9 mouse cellular contexts compared by ENCODE assay signal in genomic region chr5:114052246-114052761, GRCm38 (mm10). TPM values are rescaled to one million over a fixed set of nuclear protein-coding genes. Genes with fewer than 3 reads are reported as not detected.
DNase-seq lines count a peak whose midpoint lies in the region; ATAC-seq and TF ChIP-seq lines count a peak whose summit lies in the region.
"Had no signal": no experiment of that assay in that cellular context is flagged by ENCODE, and none has a peak within 500 bp of the region (broad histone marks: within the 10 kb centered on the region; RNA-seq: fewer than 3 reads in every experiment).

No protein-coding gene starts in this region.

- no peaks in the 10 kb centered on the region for H3K9me3 ChIP-seq in midbrain, embryonic 10.5 days (replicated peaks)
- H3K9me3 ChIP-seq in midbrain, embryonic 15.5 days = no peaks in the 10 kb centered on the region
- H3K9me3 ChIP-seq in limb, embryonic 15.5 days = no peaks in the 10 kb centered on the region
- no peaks in the 10 kb centered on the region for H3K9me3 ChIP-seq in stomach, embryonic 15.5 days

- no peaks in the 10 kb centered on the region for H3K79me2 ChIP-seq in myocyte (ENCODE audit: control insufficient read depth, insufficient read depth)

- H3K4me2 ChIP-seq in midbrain, embryonic 15.5 days = no peak overlapping the region
- H3K4me2 ChIP-seq in limb, embryonic 15.5 days = peak overlapping the region; percentile 31; the same call in 1 of the 2 replicates
- H3K4me2 ChIP-seq in myocyte (ENCODE audit: low read depth) = peak overlapping the region; percentile 63
- H3K4me2 ChIP-seq in stomach, embryonic 15.5 days = peak overlapping the region; percentile 44

- TF ChIP-seq POLR2A in myocyte (IDR thresholded peaks at IDR 0.05; ENCODE audit: insufficient read length, low read depth) = no peak

- peak overlapping the region; percentile 22; the same call in 1 of the 2 replicates for H3K4me3 ChIP-seq in midbrain, embryonic 10.5 days
- no peak overlapping the region for H3K4me3 ChIP-seq in midbrain, embryonic 15.5 days
- 0 out of 2 replicates have a peak overlapping the region, but pooled peaks have one; percentile 9 for H3K4me3 ChIP-seq in limb, embryonic 15.5 days
- H3K4me3 ChIP-seq in myocyte = no peak overlapping the region
- H3K4me3 ChIP-seq in stomach, embryonic 15.5 days (replicated peaks) = peak overlapping the region; percentile 14; the same call in 1 of the 2 replicates
- H3K4me3 ChIP-seq: erythroblast, embryonic 14.5 days had no signal

- no peaks in the 10 kb centered on the region for H3K36me3 ChIP-seq in midbrain, embryonic 10.5 days
- peaks cover 11% of the 10 kb centered on the region; the same call in 1 of the 2 replicates for H3K36me3 ChIP-seq in midbrain, embryonic 15.5 days (replicated peaks)
- no peaks in the 10 kb centered on the region for H3K36me3 ChIP-seq in limb, embryonic 15.5 days
- no peaks in the 10 kb centered on the region for H3K36me3 ChIP-seq in myocyte (ENCODE audit: control insufficient read depth, insufficient read depth)
- no peaks in the 10 kb centered on the region for H3K36me3 ChIP-seq in stomach, embryonic 15.5 days

- intact Hi-C loops in gastrocnemius, postnatal 14 days (cut with DNase I; ENCODE audit: low total_unique reads) = no loop called here

- H3ac ChIP-seq in myocyte (ENCODE audit: control insufficient read depth, insufficient read length) = no peak overlapping the region

- DNase-seq in midbrain, embryonic 10.5 days (ENCODE audit: low spot score) = peak; percentile 77
- DNase-seq in cerebellum, adult 8-10 months = peak; percentile 58
- DNase-seq in gastrocnemius, postnatal 14 days = peak; percentile 78
- peak; percentile 67 for DNase-seq in induced T-regulatory cell, adult 2 months (ENCODE audit: low read depth)

- ATAC-seq in midbrain, embryonic 15.5 days (replicated peaks) = no peak
- 0 out of 2 replicates have a peak, but pooled peaks have one; percentile 57 for ATAC-seq in limb, embryonic 15.5 days (ENCODE audit: insufficient number of reproducible peaks, low FRiP score, low TSS enrichment, low read depth)
- peak; percentile 35; the same call in 1 of the 2 replicates for ATAC-seq in stomach, embryonic 15.5 days (ENCODE audit: insufficient read depth, low FRiP score, low read depth)

- no peaks in the 10 kb centered on the region for H3K27me3 ChIP-seq in midbrain, embryonic 10.5 days (ENCODE audit: low read depth, poor library complexity, severe bottlenecking)
- no peaks in the 10 kb centered on the region for H3K27me3 ChIP-seq in midbrain, embryonic 15.5 days (replicated peaks)
- no peaks in the 10 kb centered on the region for H3K27me3 ChIP-seq in limb, embryonic 15.5 days
- peaks cover 7% of the 10 kb centered on the region for H3K27me3 ChIP-seq in myocyte (ENCODE audit: control insufficient read depth, insufficient read depth, insufficient read length)
- no peaks in the 10 kb centered on the region for H3K27me3 ChIP-seq in stomach, embryonic 15.5 days (replicated peaks)

- peaks cover 14% of the 10 kb centered on the region for H3K4me1 ChIP-seq in midbrain, embryonic 10.5 days
- H3K4me1 ChIP-seq in midbrain, embryonic 15.5 days = no peaks in the 10 kb centered on the region
- H3K4me1 ChIP-seq in limb, embryonic 15.5 days = peaks cover 5% of the 10 kb centered on the region; the same call in 1 of the 2 replicates
- 0 out of 2 replicates have a peak, but pooled peaks cover 6% of the 10 kb centered on the region for H3K4me1 ChIP-seq in stomach, embryonic 15.5 days

- 35% methylated on average over 9 of the region's 9 CpGs for WGBS in midbrain, embryonic 10.5 days
- WGBS in midbrain, embryonic 15.5 days = 33% methylated on average over 9 of the region's 9 CpGs
- WGBS in limb, embryonic 15.5 days = 23% methylated on average over 9 of the region's 9 CpGs
- WGBS in stomach, embryonic 15.5 days = 25% methylated on average over 9 of the region's 9 CpGs

- H3K27ac ChIP-seq in midbrain, embryonic 10.5 days (replicated peaks) = peak overlapping the region; percentile 67
- H3K27ac ChIP-seq in midbrain, embryonic 15.5 days = no peak overlapping the region
- H3K27ac ChIP-seq in limb, embryonic 15.5 days = peak overlapping the region; percentile 80
- peak overlapping the region; percentile 26; the same call in 1 of the 2 replicates for H3K27ac ChIP-seq in stomach, embryonic 15.5 days

- H3K9ac ChIP-seq in midbrain, embryonic 15.5 days = no peak overlapping the region
- no peak overlapping the region for H3K9ac ChIP-seq in limb, embryonic 15.5 days
- H3K9ac ChIP-seq in stomach, embryonic 15.5 days = no peak overlapping the region

TF ChIP-seq in myocyte, 11 proteins besides CTCF, POLR2A, EP300 and RAD21:
- TF ChIP-seq TCF12 (IDR thresholded peaks at IDR 0.05; ENCODE audit: insufficient read depth, poor library complexity, severe bottlenecking) (no peak), MYOG (IDR thresholded peaks at IDR 0.05; ENCODE audit: control insufficient read depth in 1 of 3, insufficient read depth in 1 of 3, insufficient read length in 2 of 3, low read depth in 2 of 3) (peak in 1 of 3 experiments; percentile 17), MYOD1 (IDR thresholded peaks at IDR 0.05; ENCODE audit: control insufficient read depth in 1 of 3, insufficient read length in 2 of 3, low read depth in 2 of 3) (peak in 1 of 3 experiments; percentile 3), MAX (IDR thresholded peaks at IDR 0.05; ENCODE audit: low read depth) (no peak)

RNA-seq across cellular contexts. Expression of gene Usp30, which starts 13.0 kb away (rescaled TPM):
- polyA plus RNA-seq in midbrain, embryonic 10.5 days (2016; fragmentation: Nextera tagmentation; extraction: Ambion mirVana) = 13.0 and 15.6 TPM in 2 replicates
- 20.7 and 22.1 TPM in 2 replicates for polyA plus RNA-seq in midbrain, embryonic 15.5 days (2015; fragmentation: Nextera tagmentation; extraction: Ambion mirVana)
- total RNA-seq in gastrocnemius, postnatal 14 days (2021) = 1 to 10 TPM; 7.2 to 7.8 TPM
- polyA plus RNA-seq in limb, embryonic 15.5 days (2015; fragmentation: Nextera tagmentation; extraction: Ambion mirVana) = 11.8 and 11.9 TPM in 2 replicates
- 12.3 TPM for polyA plus RNA-seq in myocyte (2012; fragmentation: generic; extraction: Trizol)
- 8.3 and 11.4 TPM in 2 replicates for polyA plus RNA-seq in stomach, embryonic 15.5 days (2015; fragmentation: Nextera tagmentation; extraction: Ambion mirVana)

RNA-seq across cellular contexts. Expression of gene Svop, which starts 39.1 kb away (rescaled TPM):
- 8.9 and 17.7 TPM in 2 replicates for polyA plus RNA-seq in midbrain, embryonic 10.5 days (2016; fragmentation: Nextera tagmentation; extraction: Ambion mirVana)
- polyA plus RNA-seq in midbrain, embryonic 15.5 days (2015; fragmentation: Nextera tagmentation; extraction: Ambion mirVana) = 104 and 115 TPM in 2 replicates
- not detected for total RNA-seq in gastrocnemius, postnatal 14 days (2021)
- 0.12 and 0.24 TPM in 2 replicates for polyA plus RNA-seq in limb, embryonic 15.5 days (2015; fragmentation: Nextera tagmentation; extraction: Ambion mirVana)
- polyA plus RNA-seq in myocyte (2012; fragmentation: generic; extraction: Trizol) = 0.05 TPM
- 1.9 and 2.6 TPM in 2 replicates for polyA plus RNA-seq in stomach, embryonic 15.5 days (2015; fragmentation: Nextera tagmentation; extraction: Ambion mirVana)
- polyA plus RNA-seq: erythroblast, embryonic 14.5 days had no signal

RNA-seq across cellular contexts. Expression of gene Dao, which starts 48.8 kb away (rescaled TPM):
- not detected in 2 replicates for polyA plus RNA-seq in midbrain, embryonic 10.5 days (2016; fragmentation: Nextera tagmentation; extraction: Ambion mirVana)
- not detected in 2 replicates for polyA plus RNA-seq in midbrain, embryonic 15.5 days (2015; fragmentation: Nextera tagmentation; extraction: Ambion mirVana)
- not detected for total RNA-seq in gastrocnemius, postnatal 14 days (2021)
- not detected in 2 replicates for polyA plus RNA-seq in limb, embryonic 15.5 days (2015; fragmentation: Nextera tagmentation; extraction: Ambion mirVana)
- polyA plus RNA-seq in myocyte (2012; fragmentation: generic; extraction: Trizol) = not detected
- polyA plus RNA-seq in stomach, embryonic 15.5 days (2015; fragmentation: Nextera tagmentation; extraction: Ambion mirVana) = 3.4 and 5.0 TPM in 2 replicates
- polyA plus RNA-seq: erythroblast, embryonic 14.5 days had no signal

RNA-seq across cellular contexts. Expression of gene Ssh1, which starts 58.6 kb away (rescaled TPM):
- 13.3 and 16.8 TPM in 2 replicates for polyA plus RNA-seq in midbrain, embryonic 10.5 days (2016; fragmentation: Nextera tagmentation; extraction: Ambion mirVana)
- 11.7 and 15.1 TPM in 2 replicates for polyA plus RNA-seq in midbrain, embryonic 15.5 days (2015; fragmentation: Nextera tagmentation; extraction: Ambion mirVana)
- 1 to 10 TPM; 5.6 to 8.9 TPM for total RNA-seq in gastrocnemius, postnatal 14 days (2021)
- polyA plus RNA-seq in limb, embryonic 15.5 days (2015; fragmentation: Nextera tagmentation; extraction: Ambion mirVana) = 10.3 and 13.2 TPM in 2 replicates
- 3.4 TPM for polyA plus RNA-seq in myocyte (2012; fragmentation: generic; extraction: Trizol)
- polyA plus RNA-seq in stomach, embryonic 15.5 days (2015; fragmentation: Nextera tagmentation; extraction: Ambion mirVana) = 13.3 and 13.7 TPM in 2 replicates

Comparison
In these comparisons a context has a peak if more than half of its experiments do, and no peak if none do; other contexts are left out.
1. H3K4me3 ChIP-seq: peak in midbrain, embryonic 10.5 days (single experiment), limb, embryonic 15.5 days (single experiment) and stomach, embryonic 15.5 days (single experiment); none in midbrain, embryonic 15.5 days (single experiment) and myocyte (single experiment).
2. Peak in every context shown above with its lines, with median percentiles within 50 percentile points of each other: DNase-seq.